Mouse (Mus musculus) frontal cortex, postnatal 36 days (tissue): Measurements from ENCODE around the gene Zfp213.
A peak's percentile ranks its signal among the peaks of the same experiment; 100 is the strongest.
"Not testable (repeated sequence)": the region's sequence is repeated elsewhere in the genome, so short reads cannot be mapped to it uniquely, and the experiment has no call there.

Experiments used
- DNase-seq, 2 experiments: peaks; one replicate each; pipeline ENCODE4 v3.0.0; 2022; ENCODE audit warnings: low spot score in 2 of 2

The Zfp213 gene

DNA sequence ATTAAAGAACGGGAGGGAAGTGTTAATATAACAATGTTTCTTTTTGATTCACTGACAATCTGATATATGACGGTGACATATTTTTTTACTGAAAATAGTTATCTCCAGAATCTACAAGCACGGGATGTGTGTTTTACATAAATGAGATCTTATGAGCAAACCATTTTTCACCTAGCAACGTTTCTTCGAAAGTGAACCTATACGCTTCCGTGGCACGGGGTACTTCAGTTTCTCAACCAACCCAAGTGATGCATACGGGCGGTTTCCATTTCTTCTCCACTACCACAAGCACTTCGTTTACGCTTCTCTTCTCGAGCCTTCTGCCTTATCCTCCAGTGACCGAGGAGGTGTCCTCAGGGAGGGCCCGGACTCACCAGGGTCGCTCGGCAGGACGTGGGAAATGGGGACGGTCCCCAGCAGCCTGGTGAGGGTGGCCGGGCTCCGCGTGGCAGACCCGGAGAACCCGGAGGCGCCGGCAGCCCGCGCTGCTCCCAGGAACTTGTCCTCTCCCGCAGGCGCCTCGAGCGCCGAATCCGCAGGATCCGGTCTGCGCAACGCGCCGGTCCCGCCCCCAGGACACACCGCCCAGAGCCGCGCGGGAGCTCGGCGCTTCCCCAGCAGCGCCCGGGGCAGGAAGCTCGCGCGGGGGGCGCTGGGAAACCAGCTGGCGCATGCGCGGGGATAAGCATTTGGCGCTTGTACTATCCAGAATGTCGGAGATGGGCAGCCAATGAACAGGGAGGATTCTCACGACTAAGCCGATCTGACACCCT, at the start of gene Zfp213:
Gene Zfp213, minus strand, starts transcription at position 644 of the 773 bp plus-strand sequence.
- DNase-seq = peak; percentile 95 to 96

DNA sequence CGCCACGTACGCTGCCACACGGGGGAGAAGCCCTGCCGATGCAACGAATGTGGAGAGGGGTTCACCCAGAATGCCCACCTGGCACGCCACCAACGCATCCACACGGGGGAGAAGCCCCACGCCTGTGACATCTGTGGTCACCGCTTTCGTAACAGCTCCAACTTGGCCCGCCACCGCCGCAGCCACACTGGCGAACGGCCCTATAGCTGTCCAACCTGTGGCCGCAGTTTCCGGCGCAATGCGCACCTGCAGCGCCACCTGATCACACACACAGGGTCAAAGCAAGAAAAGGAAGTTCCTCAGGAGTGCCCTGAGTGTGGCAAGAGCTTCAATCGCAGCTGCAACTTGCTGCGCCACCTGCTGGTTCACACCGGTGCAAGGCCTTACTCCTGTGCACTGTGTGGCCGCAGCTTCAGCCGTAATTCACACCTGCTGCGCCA, 46.3 kb upstream of the Zfp213 start:
- peak in 1 of 2 experiments; percentile 31 for DNase-seq

DNA sequence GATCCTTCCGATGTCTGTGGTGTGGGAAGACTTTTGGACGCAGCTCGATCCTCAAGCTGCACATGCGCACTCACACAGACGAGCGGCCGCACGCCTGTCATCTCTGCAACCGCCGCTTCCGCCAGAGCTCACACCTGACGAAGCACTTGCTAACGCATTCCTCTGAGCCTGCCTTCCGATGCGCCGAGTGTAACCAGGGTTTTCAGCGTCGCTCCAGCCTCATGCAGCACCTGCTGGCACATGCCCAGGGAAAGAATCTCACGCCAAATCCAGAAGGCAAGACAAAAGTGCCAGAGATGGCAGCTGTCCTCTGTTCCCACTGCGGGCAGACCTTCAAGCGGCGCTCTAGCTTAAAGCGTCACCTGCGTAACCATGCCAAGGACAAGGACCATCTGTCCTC, 45.6 kb upstream of the Zfp213 start:
- DNase-seq = no peak

DNA sequence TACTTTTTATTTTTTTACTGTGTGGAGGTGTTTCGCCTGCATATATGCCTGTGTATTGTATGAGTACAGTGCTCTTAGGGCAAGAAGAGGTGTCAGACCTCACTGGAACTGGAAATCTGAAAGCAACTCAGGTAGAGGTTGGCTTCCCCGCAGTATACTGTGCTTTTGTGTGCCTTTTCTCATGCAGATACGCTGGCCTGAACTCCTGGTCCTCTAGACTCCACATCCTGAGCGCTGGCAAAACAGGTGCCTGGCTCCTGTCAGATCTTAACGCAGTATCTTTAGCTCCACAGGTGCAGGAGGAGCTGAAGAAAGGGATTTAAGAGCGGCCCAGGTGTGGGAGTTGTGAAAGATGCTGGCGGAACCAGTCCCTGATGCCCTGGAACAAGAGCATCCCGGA, 41.2 kb upstream of the Zfp213 start:
- no peak for DNase-seq

DNA sequence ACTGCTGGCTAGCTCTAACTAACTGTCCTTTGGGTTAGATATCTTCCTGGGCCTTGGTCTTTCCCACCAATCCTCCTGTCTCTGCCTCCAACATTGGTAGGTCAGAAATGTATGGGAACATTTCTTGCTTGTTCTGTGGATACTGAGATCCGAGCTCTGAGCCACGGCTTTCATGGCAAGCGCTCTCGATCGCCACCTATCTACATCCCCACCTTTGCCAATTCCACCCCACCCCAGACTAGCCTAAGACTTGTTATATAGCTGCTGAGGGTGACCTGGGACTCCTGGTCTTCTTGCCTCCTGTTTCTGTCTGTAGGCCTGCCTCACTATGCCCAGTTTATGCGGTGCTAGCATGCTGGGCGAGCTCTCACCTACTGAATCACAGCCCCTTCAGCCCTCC, 40.4 kb upstream of the Zfp213 start:
- DNase-seq = no peak

DNA sequence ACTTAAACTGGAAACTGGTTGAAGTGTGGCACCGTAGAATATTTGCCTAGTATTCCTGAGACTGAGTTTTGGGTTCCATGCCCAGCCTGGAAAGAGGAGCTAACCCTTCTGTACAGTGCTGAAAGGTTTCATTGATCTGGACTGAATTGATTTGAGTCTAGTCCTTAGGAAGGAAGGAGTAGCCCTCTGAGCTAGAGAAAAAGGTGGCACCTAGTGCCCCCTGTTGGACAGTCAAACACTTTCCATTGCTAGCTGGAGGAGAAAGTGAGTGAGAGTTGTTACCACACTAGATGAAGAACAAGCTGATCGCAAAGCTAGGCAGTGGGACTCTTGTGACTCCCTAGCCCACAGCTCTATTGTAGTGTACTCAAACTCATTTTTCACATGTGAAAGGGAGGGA, 39.5 kb upstream of the Zfp213 start:
- no peak for DNase-seq

DNA sequence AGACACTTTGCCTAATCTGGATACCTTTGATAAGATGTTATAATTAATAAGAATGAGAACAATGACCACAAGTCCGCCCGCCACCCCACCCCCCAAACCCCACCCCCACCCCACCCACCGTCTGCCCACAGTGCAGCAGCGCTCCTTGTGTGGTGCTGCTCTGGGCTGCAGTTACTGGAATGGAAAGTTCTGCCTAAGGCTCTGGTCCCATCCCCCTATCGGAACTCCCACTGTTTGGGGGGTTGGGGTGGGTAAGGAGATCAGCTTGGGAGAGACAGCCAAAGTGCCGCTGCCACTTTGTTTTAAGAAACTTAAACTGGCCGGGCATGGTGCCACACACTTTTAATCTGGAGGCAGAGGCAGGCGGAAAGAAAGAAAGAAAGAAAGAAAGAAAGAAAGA, 39.0 kb upstream of the Zfp213 start:
- DNase-seq = no peak

DNA sequence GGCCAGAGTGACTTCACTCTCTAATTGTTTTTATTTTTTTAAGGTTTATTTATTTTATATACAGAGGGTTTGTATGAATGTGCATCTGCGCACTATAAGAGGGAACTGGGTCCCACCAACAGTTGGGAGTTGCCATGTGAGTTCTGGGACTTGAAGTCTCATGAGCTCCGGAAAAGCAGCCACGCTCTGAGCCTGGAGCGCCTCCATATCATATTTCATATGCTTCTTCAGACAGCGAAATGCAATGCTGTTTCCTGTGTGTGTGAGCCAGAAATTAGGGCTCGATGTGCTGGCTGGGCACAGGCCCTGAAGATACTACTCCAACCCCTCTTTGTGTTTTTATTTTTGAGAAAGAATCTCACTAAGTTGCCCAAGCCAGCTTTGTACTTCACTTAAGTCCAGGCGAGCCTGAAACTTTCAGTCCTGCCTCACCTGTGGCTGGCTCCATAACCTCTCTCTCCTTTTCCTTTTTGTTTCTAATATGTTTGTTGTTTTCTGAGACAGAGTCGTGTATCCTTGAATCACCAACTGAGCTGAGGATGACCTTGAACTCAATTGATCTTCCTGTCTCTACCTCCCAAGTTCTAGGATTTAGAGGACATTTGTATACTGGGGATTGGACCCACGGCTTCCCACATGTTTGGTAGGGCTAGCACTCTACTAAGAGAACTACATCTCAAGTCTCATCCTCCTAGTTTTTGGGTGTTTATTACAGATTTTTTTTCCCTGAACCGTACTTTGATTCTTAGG, 38.0 kb upstream of the Zfp213 start:
- no peak for DNase-seq

DNA sequence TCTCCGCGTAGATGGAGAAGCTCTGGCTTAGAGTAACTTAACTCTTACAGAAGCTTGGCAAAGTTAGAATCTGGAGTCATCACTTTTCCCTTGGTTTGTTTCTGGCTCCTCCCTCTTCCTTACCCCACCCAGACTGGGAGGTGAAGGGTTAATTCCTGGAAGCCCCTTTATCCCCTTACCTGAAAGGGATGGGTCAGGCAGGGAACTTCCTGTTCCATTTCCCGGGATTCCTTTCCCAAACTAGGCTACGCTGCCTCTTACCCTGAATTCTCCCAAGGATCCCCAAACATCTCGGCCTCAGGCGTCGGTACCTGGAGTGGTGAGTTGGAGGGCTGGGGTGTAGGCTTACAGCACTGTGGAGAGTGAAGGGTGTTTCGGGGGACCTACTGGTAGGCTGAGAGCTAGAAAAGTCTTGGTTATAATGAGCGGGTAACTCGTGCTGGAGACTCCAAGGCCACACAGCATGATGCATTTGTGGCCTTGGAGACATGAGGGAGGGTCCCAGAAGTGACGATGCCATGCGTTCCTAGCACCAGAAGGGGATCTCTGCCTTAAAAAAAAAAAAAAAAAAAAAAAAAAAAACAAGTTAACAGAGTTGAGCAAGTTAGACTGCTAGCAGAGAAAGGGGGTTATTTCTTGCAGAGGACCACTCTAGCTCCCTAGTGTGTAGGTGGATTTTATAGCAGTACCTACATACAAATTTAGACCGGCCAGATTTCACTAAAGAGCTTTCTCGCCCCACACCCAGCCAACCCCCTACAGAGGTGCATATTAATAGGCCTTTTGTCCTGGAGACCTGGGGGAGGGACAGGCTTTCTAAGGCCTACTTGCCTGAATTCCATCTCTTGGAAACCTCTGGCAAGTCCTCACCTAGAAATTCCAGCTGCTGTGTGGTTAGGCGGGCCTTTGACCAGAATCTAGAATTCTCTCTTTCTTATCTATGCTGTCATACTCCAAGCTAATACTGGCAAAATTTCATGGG, 36.9 kb upstream of the Zfp213 start, which contains the start of gene Zscan10:
Gene Zscan10, plus strand, starts transcription at position 216 of the 982 bp plus-strand sequence.
- no peak for DNase-seq

DNA sequence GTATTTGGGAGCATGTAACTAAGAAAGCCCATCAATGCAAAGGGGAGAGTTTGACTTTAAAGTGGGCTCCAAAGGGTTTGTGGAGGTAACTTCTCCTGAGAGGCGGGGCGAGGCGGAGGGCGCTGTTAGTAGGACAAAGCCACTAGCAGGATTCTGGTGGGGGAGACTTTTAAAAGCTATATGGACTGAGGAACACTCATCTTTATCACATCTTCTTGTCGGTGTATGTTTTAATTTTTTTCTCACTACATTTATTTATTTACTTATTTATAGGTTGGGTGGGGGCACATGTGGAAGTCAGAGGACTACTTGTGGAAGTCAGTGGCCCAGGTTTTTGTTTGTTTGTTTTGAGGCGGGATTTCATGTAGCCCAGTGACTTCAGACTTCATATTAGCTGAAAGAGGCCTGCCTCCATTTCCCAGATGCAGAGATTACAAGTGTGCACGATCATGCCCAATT, 35.6 kb upstream of the Zfp213 start:
- DNase-seq = no peak

DNA sequence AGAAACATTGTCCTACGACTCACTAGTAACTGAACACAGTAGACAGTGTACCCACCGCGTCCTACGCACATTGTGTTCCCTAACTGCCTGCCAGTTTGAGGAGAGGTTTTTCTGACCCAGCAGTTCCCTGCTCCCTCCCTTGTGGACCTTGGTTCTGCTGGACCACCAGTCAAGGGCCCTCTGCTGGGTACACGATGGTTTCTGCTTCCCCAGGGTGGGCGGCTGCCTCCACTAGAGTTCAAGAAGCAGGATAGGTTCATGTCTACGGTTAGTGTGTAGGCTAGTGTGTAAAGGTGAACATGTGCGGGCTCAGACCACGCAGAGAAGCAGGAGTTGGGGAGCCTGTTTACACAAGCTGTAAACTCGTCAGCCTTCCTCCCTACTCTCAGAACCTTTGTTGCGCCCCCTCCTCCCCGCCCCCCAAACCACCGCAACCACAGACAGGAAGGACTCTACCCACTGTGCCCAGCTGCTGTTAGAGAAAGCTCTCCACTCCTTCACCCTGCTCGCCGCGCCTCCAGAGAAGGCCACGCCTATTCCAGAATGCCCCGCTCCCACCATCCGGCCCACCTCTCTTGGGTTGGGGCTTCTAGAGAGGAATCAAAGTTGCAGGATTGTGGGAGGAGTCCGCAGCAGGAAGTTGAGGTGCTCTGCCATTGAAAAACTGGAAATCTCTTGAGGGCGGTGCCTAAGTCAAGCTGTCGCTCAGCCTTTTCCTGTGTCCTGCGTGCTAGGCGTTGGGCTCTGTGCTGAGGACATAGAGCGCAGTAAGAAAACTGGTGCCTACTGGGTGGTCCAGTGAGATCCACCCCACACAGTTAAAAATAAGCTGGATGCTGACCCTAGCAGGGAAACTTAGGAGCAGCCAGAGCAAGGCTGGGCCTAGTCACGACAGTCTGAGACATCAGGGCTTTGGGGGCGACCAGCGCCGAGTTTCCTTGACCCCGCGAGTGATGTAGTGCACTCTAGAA, 34.8 kb upstream of the Zfp213 start, which contains the start of gene Zfp13:
Gene Zfp13, minus strand, starts transcription at position 906 of the 971 bp plus-strand sequence.
- DNase-seq = peak; percentile 66 to 77

DNA sequence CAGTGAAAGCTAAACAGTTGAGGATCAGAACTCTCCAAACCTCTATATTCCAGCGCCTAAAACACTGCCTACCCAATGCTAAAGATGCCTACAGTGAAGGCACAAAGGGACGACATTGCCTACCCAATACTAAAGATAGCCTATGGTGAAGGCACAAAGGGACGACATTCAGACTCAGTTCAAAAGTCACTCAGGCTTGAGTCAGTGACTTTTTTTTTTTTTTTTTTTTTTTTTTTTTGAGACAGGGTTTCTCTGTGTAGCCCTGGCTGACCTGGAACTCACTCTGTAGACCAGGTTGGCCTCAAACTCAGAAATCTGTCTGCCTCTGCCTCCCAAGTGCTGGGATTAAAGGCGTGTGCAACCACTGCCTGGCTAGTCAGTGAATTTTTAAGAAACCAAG, 31.1 kb upstream of the Zfp213 start:
- DNase-seq = not testable (repeated sequence)

DNA sequence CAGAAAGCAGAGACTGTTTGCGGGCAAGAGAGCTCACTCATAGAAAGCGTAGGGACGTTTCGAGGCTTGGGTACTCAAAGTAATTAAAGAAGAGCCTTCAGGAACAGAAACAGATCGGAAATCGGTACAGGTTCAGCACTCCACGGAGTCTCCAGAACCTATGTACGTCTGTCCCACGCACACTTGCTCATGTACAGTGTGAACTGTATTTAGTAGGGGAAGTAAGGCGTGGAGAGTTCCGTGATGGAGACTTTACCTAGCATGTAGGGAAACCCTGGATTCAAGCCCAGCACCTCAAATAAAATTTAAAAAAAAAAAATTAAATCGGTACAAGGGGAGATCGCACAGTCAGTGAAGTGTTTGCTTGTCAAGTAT, 28.9 kb upstream of the Zfp213 start:
- DNase-seq = no peak

DNA sequence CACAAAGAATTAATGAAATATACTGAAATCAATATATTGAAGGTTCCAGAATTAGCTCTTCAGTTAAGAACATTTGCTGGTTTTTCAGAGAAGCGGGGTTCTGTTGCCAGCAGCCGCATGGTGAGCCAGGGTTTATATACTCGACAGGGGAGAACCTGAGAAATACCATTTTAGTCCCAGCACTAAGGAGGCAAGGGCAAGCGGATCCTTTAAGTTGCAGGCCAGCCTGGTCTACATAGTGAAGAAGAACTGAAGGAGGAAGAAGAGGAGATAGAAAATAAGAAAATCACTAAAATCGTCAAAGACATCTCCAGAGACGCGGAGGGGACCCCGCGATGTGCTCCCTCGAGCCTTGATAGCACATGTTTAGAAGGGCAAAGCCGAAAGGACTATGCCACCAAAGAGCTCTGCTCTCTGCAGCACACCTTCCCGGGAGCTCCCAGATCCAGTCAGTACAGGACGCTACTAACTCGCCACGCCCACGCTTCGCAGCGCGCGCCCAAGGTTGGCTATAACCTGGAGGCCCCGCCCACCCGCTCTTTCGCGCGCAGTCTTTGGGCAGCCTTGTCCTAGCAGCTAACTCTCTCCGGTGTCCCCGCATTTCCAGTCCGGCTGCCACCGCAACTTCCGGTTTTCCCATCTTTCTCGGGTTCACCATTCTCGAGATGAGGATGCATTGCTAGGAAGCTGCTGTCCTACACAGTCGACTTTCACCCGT, 28.3 kb upstream of the Zfp213 start:
- peak; percentile 94 to 98 for DNase-seq

DNA sequence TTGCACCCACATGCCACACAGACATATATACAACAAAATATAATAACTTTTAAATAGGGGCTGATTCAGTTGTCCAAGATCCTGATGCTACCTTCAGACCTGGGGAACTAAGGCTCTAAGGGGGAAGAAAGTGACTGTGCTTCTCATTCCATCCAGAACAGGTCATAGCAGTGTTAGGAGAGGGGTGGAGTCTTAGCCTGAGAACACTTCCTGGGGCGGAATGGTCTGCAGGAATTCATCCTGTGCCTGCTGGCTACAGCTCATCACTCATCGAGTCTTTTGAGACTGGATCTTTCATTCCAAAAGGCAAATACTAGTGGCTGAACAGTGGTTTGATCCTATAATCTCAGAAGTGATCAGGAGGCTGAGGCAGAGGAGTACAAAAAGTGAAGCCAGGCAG, 23.2 kb upstream of the Zfp213 start:
- no peak for DNase-seq

DNA sequence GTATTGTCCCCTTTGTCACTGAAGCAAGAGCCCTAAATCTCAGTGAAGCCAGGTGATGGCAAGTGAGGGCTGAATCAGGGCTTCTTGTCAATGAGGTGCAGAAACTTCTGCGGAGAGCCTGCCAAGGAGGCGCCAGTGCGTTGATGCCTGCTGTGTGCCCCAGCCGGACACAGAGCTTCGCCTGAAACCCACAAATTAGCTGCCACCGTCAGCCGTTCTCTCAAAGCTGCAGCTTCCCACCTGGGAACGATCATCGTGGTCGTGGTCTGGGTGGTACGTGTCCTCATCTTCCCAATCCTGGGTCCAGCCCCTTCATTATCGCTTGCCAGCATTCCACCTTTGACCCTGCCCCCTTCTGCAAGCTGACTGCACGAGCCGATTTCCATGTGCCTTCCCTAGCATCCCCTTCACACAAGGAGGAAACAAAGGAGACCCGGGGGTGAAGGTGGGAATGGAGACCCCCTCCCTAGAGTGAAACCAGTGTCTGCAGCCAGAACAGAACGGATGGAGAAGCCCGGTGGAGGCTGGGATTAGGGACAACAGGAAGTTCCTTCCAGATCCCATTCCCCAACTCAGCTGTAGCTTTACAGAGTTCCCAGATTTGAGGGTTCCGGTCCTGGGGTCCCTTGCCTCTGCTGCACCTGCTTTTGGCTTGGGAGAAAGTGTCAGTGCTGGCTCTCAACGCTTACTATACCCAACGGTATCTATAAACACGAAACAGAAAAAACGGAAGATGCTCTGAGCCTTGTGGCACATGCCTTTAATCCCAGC, 21.9 kb upstream of the Zfp213 start:
- DNase-seq = peak; percentile 61 to 76

DNA sequence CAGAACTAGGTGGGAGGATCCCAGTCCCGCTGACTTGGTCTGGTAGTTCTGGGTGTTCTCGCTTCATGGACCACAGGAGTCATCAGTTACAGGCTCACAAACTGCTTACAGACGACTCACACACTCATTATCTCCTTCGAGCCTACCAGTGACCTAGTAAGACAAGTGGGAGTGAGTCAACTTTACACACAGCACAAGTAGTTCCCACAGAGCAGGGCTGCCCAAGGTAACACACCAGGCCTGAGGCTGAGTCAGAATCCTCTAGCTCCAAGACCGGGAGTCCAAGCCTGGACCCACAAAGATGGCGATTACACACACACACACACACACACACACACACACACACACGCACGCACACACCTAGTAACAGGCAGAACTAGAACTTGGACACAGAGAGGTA, 20.7 kb upstream of the Zfp213 start:
- no peak for DNase-seq

DNA sequence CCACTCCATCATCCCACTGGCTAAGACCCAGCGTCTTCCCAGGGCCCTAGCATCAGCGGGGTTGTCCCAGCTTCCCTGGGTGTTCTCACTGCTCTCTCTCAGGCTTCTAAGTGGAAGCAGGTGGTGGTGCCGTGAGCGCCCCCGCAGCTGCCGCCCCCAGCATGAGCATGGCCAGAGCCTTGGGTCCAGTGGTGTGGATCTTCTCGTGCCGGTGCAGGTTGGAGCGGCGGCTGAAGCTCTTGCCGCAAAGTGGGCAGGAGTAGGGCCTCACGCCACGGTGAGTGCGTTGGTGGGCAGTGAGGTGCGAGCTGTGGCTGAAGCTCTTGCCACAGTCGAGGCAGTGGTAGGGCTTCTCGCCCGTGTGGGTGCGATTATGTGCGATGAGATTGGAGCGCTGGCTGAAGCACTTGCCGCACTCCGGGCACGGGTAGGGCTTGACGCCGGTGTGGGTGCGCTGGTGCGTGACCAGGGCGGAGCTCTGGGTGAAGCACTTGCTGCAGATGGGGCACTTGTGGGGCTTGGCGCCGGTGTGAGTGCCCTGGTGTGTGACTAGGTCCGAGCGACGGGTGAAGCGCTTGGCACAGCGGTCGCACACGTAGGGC, 12.0 kb upstream of the Zfp213 start:
- DNase-seq = no peak

DNA sequence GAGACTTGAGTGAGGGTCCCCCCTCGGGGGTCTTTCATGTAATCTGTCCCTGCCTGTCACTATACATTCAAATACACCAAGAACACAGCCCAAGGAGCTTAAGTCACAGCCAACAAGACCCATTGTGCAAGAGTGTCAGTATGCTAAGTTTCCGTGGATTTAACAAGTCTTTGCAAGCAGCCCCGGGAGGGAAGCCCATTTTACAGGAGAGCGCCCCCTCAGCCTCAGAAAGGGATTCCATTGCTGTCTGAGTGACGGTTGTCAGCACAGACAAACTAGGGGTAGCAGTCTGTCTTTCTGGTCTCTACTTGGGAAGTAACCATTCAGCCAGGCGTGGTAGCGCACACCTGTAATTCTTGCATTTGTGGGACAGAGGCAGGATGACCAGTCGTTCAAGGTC, 10.1 kb upstream of the Zfp213 start:
- DNase-seq = no peak
